Mouse (Mus musculus) limb, embryonic 14.5 days (tissue): ENCODE results near the gene Nrros. TPM values are rescaled to one million over a fixed set of nuclear protein-coding genes. Genes with fewer than 3 reads are reported as not detected.

Experiments
- ATAC-seq: fragments of 200-750 bp; cut with Nextera tagmentation; 2 replicates; pipeline ENCODE4 v1.8.0; 2017; ENCODE audit warnings: low read depth, moderate number of reproducible peaks, moderate TSS enrichment; ENCODE audit not compliant: low FRiP score
- DNase-seq: peaks from one replicate; pipeline ENCODE4 v3.0.0-alpha.2; 2015; ENCODE audit warnings: low spot score
- H3K27ac ChIP-seq: fragments of 300-500 bp; sonication (generic); replicated peaks from 2 replicates; pipeline ENCODE4 v1.5.1; 2014; ENCODE audit warnings: low read depth, mild to moderate bottlenecking, low read length, moderate library complexity, mixed read lengths
- H3K27me3 ChIP-seq: fragments of 300-500 bp; sonication (generic); 2 replicates; pipeline ENCODE4 v1.6.1; 2014; ENCODE audit warnings: low read length, mixed read lengths; ENCODE audit not compliant: control insufficient read depth, insufficient read depth
- H3K36me3 ChIP-seq: fragments of 300-500 bp; sonication (generic); 2 replicates; pipeline ENCODE4 v1.6.1; 2014; ENCODE audit warnings: mild to moderate bottlenecking, low read length, moderate library complexity, mixed read lengths; ENCODE audit not compliant: control insufficient read depth, insufficient read depth
- H3K4me1 ChIP-seq: fragments of 300-500 bp; sonication (generic); 2 replicates; pipeline ENCODE4 v1.6.1; 2014; ENCODE audit warnings: antibody characterized with exemption, low read length, mixed read lengths; ENCODE audit not compliant: control insufficient read depth, insufficient read depth
- H3K4me2 ChIP-seq: fragments of 300-500 bp; sonication (generic); replicated peaks from 2 replicates; pipeline ENCODE4 v1.6.1; 2014; ENCODE audit warnings: low read depth, mild to moderate bottlenecking, low read length, moderate library complexity; ENCODE audit not compliant: severe bottlenecking
- H3K4me3 ChIP-seq: fragments of 300-500 bp; sonication (generic); replicated peaks from 2 replicates; pipeline ENCODE4 v1.5.1; 2014; ENCODE audit warnings: low read length
- H3K9ac ChIP-seq: fragments of 300-500 bp; sonication (generic); 2 replicates; pipeline ENCODE4 v1.6.1; 2014; ENCODE audit warnings: mild to moderate bottlenecking, low read depth, low read length, moderate library complexity; ENCODE audit not compliant: severe bottlenecking
- H3K9me3 ChIP-seq: fragments of 300-500 bp; sonication (generic); 2 replicates; pipeline ENCODE4 v1.6.1; 2016; ENCODE audit warnings: low read length; ENCODE audit not compliant: control insufficient read depth
- POLR2A ChIP-seq: fragments of 200-500 bp; IDR thresholded peaks from 2 replicates; pipeline ENCODE4 v1.8.0; 2012; ENCODE audit warnings: inconsistent platforms, mild to moderate bottlenecking, moderate library complexity, borderline replicate concordance; ENCODE audit not compliant: insufficient read depth, insufficient read length; ENCODE audit errors: extremely low read depth
- WGBS: fragments of 180-500 bp; shearing (Covaris S2); extraction: QIAGEN DNeasy Blood & Tissue Kit; methylation state at CpG from one replicate; pipeline ENCODE4 v1.1.7; 2014; 5-methylcytosine and 5-hydroxymethylcytosine counted together
- polyA plus RNA-seq, 2 experiments: library from polyadenylated mRNA; depleted of rRNA in 1 of 2; stranded (reverse) in 1 of 2; unstranded in 1 of 2; fragments of >200 nt; fragmentation: Nextera tagmentation in 1 of 2; extraction: Ambion mirVana in 1 of 2; gene quantifications; 2 replicates each; pipeline versions ENCODE4 v1.2.1 to v1.2.3; 2012 to 2014

Nrros gene
- polyA plus RNA-seq (2012; rRNA removed): 14.2 and 18.2 TPM in 2 replicates
- polyA plus RNA-seq (2014; fragmentation: Nextera tagmentation; extraction: Ambion mirVana): 20.1 and 20.2 TPM in 2 replicates

DNA sequence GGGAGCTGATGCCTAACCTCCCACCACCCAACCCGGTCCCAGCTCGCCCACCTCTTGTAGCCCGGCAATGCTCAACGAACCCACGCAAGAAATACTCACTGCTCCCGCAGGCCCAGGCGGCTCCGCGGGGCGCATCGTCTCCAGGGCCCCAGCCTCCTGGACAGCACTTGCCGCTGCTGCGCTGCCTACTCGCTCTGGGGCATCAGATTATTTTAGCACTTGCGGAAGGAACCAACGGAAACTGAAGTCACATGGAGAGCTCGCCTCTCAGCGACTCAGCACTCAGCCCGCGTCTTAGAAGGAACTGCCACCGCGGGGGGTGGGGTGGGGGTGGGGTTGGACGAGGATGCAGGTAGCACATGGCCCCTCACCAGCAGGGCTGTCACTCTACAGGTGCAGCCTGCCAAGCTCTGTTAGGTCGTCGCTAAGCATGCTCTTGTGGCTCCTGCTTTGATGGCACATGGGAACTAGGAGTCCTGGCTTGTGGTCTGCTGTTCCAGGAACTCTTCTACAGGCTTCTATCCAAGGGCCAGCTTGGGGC is at the start of gene Nrros:
TSS of gene Nrros (minus strand) at position 314 of the 541 bp plus-strand sequence.
- Histone ChIP-seq H3K27me3 (0 out of 2 replicates have a peak, but pooled peaks cover 6% of the 10 kb centered on the region), H3K4me1 (0 out of 2 replicates have a peak, but pooled peaks cover 4% of the 10 kb centered on the region), H3K4me2 (peak within 1 kb of the TSS; percentile 73), H3K36me3 (no peaks in the 10 kb centered on the region), H3K27ac (no peak within 1 kb of the TSS), H3K9ac (peak within 1 kb of the TSS; percentile 55), H3K4me3 (peak within 1 kb of the TSS; percentile 37), H3K9me3 (no peaks in the 10 kb centered on the region)
- WGBS: under 1% methylated on average over 20 of the region's 25 CpGs
- ATAC-seq (no peak), DNase-seq (peak; percentile 39)
- no peak for TF ChIP-seq POLR2A

GRCm38 (mm10) chr16:32214804-32215576 is 49.6 kb upstream of the Nrros start:
- no peak for TF ChIP-seq POLR2A
- no peaks in the 10 kb centered on the region for H3K27me3 ChIP-seq
- no peak overlapping the region for H3K4me2 ChIP-seq
- no peak overlapping the region for H3K9ac ChIP-seq
- no peaks in the 10 kb centered on the region for H3K9me3 ChIP-seq
- no peaks in the 10 kb centered on the region for H3K4me1 ChIP-seq
- WGBS: 74% methylated on average over 17 of the region's 17 CpGs
- no peak for DNase-seq
- no peak overlapping the region for H3K4me3 ChIP-seq
- no peaks in the 10 kb centered on the region for H3K36me3 ChIP-seq
- no peak overlapping the region for H3K27ac ChIP-seq
- no peak for ATAC-seq

DNA sequence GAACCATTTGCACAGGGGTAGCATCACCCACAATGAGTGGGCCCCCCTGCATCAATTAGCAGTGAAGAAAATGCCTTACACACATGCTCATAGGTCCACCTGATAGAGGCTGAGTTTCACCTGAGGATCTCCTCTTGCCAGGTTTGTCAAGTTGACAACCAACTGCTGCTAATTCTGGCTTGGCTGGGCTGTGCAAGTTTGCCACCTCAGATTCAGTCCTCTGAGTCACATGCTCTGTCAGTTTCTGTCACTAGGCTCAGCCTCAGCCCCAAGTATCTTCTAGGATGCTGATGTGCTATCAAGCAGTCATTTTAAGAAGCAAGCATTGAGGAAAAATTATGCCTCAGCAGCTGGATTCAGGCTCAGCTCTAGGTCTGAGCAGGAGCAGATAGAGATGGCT is 48.8 kb upstream of the Nrros start:
- Histone ChIP-seq H3K27me3 (no peaks in the 10 kb centered on the region), H3K9me3 (no peaks in the 10 kb centered on the region), H3K27ac (no peak overlapping the region), H3K4me2 (no peak overlapping the region), H3K36me3 (no peaks in the 10 kb centered on the region), H3K4me1 (no peaks in the 10 kb centered on the region), H3K4me3 (no peak overlapping the region), H3K9ac (no peak overlapping the region)
- no peak for DNase-seq
- ATAC-seq: no peak
- TF ChIP-seq POLR2A: no peak

DNA sequence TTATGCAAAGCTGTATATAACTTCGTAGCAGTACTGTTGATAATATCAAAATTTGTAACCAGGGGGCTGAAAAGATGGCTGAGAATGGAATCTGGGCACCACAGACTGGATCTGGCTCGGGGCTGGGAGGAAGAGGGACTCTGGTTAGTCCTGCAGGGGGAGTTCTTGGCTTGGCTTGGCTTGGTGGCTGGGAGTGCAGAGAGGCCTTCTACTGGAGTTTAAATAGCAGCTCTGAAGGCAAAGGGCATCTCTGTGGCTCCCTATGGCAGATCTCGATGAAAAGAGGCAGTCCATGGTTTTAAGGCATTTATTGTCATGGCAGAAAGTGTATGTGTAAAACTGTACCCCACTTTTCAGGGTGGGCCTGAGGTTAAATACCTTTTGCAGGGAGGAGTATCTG is 39.5 kb upstream of the Nrros start:
- H3K27ac ChIP-seq: no peak overlapping the region
- no peaks in the 10 kb centered on the region for H3K36me3 ChIP-seq
- no peak overlapping the region for H3K4me3 ChIP-seq
- no peak overlapping the region for H3K4me2 ChIP-seq
- ATAC-seq: no peak
- no peak for DNase-seq
- H3K9ac ChIP-seq: no peak overlapping the region
- no peaks in the 10 kb centered on the region for H3K9me3 ChIP-seq
- no peaks in the 10 kb centered on the region for H3K27me3 ChIP-seq
- TF ChIP-seq POLR2A: no peak
- 54% methylated on average over 3 of the region's 3 CpGs for WGBS
- no peaks in the 10 kb centered on the region for H3K4me1 ChIP-seq

- Histone ChIP-seq H3K9me3 (no peaks in the 10 kb centered on the region), H3K9ac (no peak overlapping the region), H3K36me3 (no peaks in the 10 kb centered on the region), H3K4me3 (no peak overlapping the region), H3K27ac (no peak overlapping the region), H3K4me2 (no peak overlapping the region), H3K27me3 (no peaks in the 10 kb centered on the region), H3K4me1 (no peaks in the 10 kb centered on the region)
- 66% methylated on average over 6 of the region's 6 CpGs for WGBS
- no peak for ATAC-seq
- DNase-seq: no peak
- TF ChIP-seq POLR2A: no peak
These were observed 37.3 kb upstream of the Nrros start for GRCm38 (mm10) chr16:32202681-32203080.
